Mouse (Mus musculus) retina, embryonic 14.5 days (tissue): ENCODE measurements around the gene Slc39a2.

Experiments used
- DNase-seq: peaks from one replicate; pipeline ENCODE4 v3.0.0-alpha.2; 2015; ENCODE audit warnings: low spot score

Slc39a2 gene

DNA sequence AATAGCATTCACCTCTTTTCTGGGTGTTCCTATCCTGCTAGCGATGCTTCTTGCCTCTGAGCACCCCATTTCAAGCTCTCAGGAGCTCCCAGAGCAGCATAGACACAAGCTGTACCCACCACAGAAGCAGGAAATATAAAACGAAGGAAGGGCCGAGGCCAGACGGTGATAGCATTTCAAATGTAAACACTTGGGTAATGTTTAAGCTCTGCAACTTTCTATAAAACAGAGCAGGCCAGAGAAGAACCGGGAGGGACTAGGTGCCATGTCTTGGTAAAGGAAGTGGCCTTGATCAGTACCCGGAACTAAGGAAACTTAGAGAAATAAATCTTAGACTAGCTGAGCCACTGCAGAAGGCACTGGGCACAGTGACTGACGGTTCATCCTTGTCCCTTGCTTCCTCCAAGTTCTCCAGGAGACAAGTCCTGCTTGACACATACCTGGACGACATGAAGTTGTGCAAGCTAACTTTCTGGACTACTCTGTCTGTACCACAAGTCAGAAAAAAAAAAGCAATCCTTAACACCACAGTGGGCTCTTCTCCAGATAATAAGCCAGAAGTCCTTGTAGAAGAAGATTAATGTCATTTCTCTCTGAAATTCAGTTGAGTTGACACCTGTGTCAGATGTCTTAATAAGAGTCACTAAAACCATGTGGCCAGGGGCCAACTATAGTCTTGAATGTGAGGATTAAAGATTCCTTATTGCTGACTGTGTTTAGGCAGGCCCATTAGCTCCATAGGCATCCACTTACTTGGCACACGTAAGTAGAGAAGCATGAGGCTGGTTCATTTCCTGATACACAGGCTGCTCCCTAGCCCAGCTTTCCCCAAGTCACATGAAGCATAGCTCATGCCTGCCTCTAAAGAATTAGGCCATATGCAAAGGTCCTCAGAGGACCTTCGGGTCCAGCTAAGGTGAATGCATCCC is 39.7 kb downstream of the Slc39a2 start:
- DNase-seq = no peak

- DNase-seq = no peak
Measured at GRCm38 (mm10) chr14:51939005-51939404, 46.3 kb downstream of the Slc39a2 start.

GRCm38 (mm10) chr14:51940944-51941560 is 48.4 kb downstream of the Slc39a2 start:
- DNase-seq = peak; percentile 15

GRCm38 (mm10) chr14:51941577-51941976 is 48.9 kb downstream of the Slc39a2 start:
- no peak for DNase-seq

DNA sequence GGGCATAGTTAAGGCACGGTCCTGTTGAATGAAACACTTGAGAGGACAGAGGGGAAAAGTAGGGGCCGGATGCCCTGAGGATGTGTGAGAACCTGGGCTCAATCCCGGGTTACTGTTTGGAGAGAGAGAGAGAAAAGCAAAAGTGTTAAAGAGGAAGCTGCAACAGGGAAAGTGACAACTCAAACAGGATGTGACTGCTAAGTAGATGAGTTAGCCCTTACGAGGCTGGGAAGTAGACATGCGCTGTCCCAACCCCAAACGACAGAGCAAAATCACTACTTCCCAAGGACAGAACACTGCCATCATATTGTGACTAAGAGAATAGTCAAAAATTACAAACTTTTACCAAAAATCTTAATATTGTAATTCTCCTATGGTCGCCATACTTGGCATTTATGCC is 49.5 kb downstream of the Slc39a2 start:
- DNase-seq = no peak

GRCm38 (mm10) chr14:51943336-51943735 is 50.6 kb downstream of the Slc39a2 start:
- DNase-seq = no peak
